Mouse (Mus musculus): ENCODE measurements at regions not wholly inside any gene's neighbourhood (a gene's known extent, or its start where the extent isn't known, plus 50 kb on each side); places are given as distances from the start of the nearest gene placed in this dataset.

DNA sequence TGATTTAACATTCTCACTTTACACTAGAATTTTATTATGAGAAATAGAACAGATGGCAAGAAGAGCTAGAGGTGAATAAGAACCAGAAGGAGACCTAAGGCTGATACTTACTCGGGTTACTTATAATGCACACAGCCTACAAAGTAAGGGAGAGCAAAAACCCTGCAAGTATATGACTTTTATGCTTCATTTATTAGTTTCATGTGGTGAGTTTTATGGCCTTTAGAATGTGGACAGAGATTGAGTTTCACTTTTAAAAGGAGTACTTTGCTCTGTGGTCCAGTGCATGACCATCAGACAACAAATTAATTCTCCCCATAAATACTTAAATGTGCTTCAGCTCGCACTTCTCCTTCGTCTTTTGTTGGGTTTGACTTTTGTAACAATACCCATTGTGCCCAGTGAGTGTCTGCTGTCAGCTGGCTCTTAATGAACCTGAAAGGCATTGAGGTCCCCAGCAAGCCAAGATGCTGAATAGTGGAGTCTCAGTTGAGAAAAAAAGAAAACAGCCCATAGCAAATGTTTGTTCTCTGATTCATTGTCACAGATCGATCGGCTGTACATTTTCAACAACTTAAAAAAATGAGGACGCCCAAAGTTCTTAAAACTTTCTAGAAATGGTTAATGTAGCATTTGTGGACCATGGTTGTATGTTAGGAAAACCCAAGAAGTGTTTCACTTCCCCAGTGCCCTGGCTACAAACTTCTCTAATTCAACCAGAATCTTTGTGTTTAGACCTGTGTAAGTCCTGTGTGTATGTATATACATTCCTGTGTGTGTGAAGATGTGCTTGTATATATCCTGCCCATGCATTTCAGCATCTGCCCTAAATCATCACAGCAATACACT lies 194.5 kb downstream of the Gm5426 start:
- H3K27me3 ChIP-seq (ENCODE audit: control insufficient read depth, insufficient read depth, low read length): no peaks in the 10 kb centered on the region
- H3K4me2 ChIP-seq (ENCODE audit: low read depth, low read length): no peak overlapping the region
- no peak overlapping the region for H3K4me3 ChIP-seq (ENCODE audit: low read length)
- peaks cover 4% of the 10 kb centered on the region; the same call in 1 of the 2 replicates for H3K4me1 ChIP-seq (ENCODE audit: control insufficient read depth, insufficient read depth, low read length)
- H3K9ac ChIP-seq (ENCODE audit: low read length): no peak overlapping the region
- WGBS: 79% methylated on average over 6 of the region's 6 CpGs
- H3K27ac ChIP-seq (ENCODE audit: low read length): no peak overlapping the region
- no peaks in the 10 kb centered on the region for H3K9me3 ChIP-seq (replicated peaks; ENCODE audit: control insufficient read depth, low read length)
- no peak for ATAC-seq (replicated peaks; ENCODE audit: extremely low read depth, insufficient read depth, low FRiP score)
- no peaks in the 10 kb centered on the region for H3K36me3 ChIP-seq (ENCODE audit: control insufficient read depth, insufficient read depth)

DNA sequence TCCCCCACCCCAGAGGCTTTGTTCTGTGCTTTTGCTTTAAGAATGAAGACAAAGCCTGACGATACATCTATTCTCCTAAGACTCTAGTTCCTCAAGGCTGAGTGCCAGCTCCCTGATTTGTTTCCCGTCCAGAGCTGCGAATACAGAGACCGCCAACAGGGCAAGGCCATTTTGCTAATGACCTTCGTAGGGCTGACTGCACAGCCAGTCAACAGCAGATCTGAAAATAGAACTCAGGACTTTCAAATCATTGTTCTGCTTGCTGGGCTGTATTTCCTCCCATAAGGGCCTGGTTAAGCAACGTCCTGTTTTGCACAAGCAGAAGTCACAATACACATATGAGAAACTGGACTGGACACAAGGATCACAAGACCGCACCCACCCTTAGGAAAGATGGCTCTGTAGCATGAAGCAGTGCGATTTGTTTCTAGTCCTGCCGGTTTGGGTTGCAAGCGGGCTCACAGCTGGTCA lies 196.4 kb downstream of the Gm5426 start:
- WGBS: 64% methylated on average over 10 of the region's 10 CpGs
- H3K9ac ChIP-seq (ENCODE audit: low read length): no peak overlapping the region
- ATAC-seq (replicated peaks; ENCODE audit: extremely low read depth, insufficient read depth, low FRiP score): peak; percentile 75
- H3K4me2 ChIP-seq (ENCODE audit: low read depth, low read length): no peak overlapping the region
- H3K4me1 ChIP-seq (ENCODE audit: control insufficient read depth, insufficient read depth, low read length): peaks cover 4% of the 10 kb centered on the region; the same call in 1 of the 2 replicates
- H3K36me3 ChIP-seq (ENCODE audit: control insufficient read depth, insufficient read depth): no peaks in the 10 kb centered on the region
- no peaks in the 10 kb centered on the region for H3K9me3 ChIP-seq (replicated peaks; ENCODE audit: control insufficient read depth, low read length)
- no peaks in the 10 kb centered on the region for H3K27me3 ChIP-seq (ENCODE audit: control insufficient read depth, insufficient read depth, low read length)
- H3K27ac ChIP-seq (ENCODE audit: low read length): peak overlapping the region; percentile 69
- no peak overlapping the region for H3K4me3 ChIP-seq (ENCODE audit: low read length)

DNA sequence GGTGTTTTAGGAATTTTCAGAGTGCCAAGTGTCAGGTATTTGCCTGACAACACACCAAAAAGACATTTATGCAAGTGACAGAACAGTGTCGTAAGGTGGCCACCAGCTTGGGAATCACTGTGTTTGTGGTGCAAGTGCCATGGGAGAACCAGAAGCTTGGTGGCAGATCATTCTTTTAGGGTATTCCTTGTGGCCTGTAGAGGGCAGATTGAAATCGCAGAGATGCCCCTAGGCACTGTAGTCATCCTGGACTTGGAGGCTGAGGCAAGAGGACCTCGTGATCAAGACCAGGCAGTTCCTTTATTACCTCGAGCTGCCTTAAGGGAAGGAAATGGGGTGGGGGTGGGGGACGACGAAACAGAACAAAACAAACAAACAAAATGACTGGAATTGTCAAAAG lies 196.8 kb downstream of the Gm5426 start:
- ATAC-seq (replicated peaks; ENCODE audit: extremely low read depth, insufficient read depth, low FRiP score): no peak; the same call in 1 of the 2 replicates
- H3K9ac ChIP-seq (ENCODE audit: low read length): no peak overlapping the region
- no peak overlapping the region for H3K4me2 ChIP-seq (ENCODE audit: low read depth, low read length)
- H3K4me3 ChIP-seq (ENCODE audit: low read length): no peak overlapping the region
- H3K9me3 ChIP-seq (replicated peaks; ENCODE audit: control insufficient read depth, low read length): no peaks in the 10 kb centered on the region
- peaks cover 4% of the 10 kb centered on the region; the same call in 1 of the 2 replicates for H3K4me1 ChIP-seq (ENCODE audit: control insufficient read depth, insufficient read depth, low read length)
- no peaks in the 10 kb centered on the region for H3K27me3 ChIP-seq (ENCODE audit: control insufficient read depth, insufficient read depth, low read length)
- peak overlapping the region; percentile 64 for H3K27ac ChIP-seq (ENCODE audit: low read length)
- 62% methylated on average over 6 of the region's 6 CpGs for WGBS
- no peaks in the 10 kb centered on the region for H3K36me3 ChIP-seq (ENCODE audit: control insufficient read depth, insufficient read depth)

DNA sequence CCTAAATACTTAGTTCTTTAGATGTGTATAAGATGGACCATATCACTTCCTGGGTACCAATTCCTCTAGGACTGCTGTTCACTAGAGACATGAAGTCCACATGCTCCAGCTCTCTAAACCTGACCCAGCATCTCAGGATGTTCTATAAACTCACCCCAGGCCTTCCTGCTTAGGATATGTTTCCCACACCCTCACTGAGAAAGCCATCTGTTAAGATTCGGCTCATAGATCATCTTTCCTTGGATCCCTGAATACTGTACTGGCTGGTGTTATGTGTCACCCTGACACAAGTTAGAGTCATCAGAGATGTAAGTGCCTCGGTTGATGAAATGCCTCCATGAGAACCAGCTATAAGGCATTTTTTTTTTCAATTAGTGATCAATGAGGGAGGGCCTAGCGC lies 199.9 kb downstream of the Gm5426 start:
- Histone ChIP-seq H3K9me3 (replicated peaks; ENCODE audit: control insufficient read depth, low read length) (no peaks in the 10 kb centered on the region), H3K36me3 (ENCODE audit: control insufficient read depth, insufficient read depth) (no peaks in the 10 kb centered on the region), H3K9ac (ENCODE audit: low read length) (no peak overlapping the region), H3K4me3 (ENCODE audit: low read length) (no peak overlapping the region), H3K27ac (ENCODE audit: low read length) (no peak overlapping the region), H3K4me2 (ENCODE audit: low read depth, low read length) (no peak overlapping the region), H3K27me3 (ENCODE audit: control insufficient read depth, insufficient read depth, low read length) (no peaks in the 10 kb centered on the region), H3K4me1 (ENCODE audit: control insufficient read depth, insufficient read depth, low read length) (peaks cover 4% of the 10 kb centered on the region; the same call in 1 of the 2 replicates)
- ATAC-seq (replicated peaks; ENCODE audit: extremely low read depth, insufficient read depth, low FRiP score): no peak
- 91% methylated on average over 3 of the region's 3 CpGs for WGBS

DNA sequence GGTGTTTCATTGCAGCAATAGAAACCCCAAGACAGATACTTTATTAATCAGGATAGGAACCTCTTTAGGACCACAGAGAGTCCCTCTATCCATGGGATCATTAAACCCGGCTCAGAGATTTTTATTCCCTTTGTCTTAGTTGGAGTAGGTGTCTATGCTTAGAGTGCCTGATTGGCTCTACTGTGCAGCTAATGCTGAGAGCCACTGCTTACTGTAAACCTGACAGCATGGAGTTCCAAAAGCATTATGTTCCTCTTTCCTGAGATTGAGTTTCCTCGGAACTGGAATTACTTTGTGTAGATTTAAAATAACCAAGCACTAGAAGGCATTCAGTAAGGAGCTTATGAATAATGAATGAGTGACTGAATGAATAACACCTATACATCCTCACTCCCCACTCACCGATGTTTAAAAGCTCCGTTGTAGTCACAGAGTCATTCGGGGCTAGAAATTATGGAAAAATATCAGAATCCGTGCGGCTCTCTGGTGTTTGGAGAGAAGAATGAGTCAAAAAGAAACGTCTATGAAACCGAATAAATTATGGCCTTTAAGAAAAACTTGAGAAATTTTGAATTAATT lies 200.8 kb downstream of the Gm5426 start:
- no peaks in the 10 kb centered on the region for H3K27me3 ChIP-seq (ENCODE audit: control insufficient read depth, insufficient read depth, low read length)
- H3K36me3 ChIP-seq (ENCODE audit: control insufficient read depth, insufficient read depth): no peaks in the 10 kb centered on the region
- 84% methylated on average over 9 of the region's 9 CpGs for WGBS
- no peak overlapping the region for H3K27ac ChIP-seq (ENCODE audit: low read length)
- peaks cover 4% of the 10 kb centered on the region; the same call in 1 of the 2 replicates for H3K4me1 ChIP-seq (ENCODE audit: control insufficient read depth, insufficient read depth, low read length)
- ATAC-seq (replicated peaks; ENCODE audit: extremely low read depth, insufficient read depth, low FRiP score): no peak
- no peak overlapping the region for H3K9ac ChIP-seq (ENCODE audit: low read length)
- no peak overlapping the region for H3K4me2 ChIP-seq (ENCODE audit: low read depth, low read length)
- H3K4me3 ChIP-seq (ENCODE audit: low read length): no peak overlapping the region
- no peaks in the 10 kb centered on the region for H3K9me3 ChIP-seq (replicated peaks; ENCODE audit: control insufficient read depth, low read length)

DNA sequence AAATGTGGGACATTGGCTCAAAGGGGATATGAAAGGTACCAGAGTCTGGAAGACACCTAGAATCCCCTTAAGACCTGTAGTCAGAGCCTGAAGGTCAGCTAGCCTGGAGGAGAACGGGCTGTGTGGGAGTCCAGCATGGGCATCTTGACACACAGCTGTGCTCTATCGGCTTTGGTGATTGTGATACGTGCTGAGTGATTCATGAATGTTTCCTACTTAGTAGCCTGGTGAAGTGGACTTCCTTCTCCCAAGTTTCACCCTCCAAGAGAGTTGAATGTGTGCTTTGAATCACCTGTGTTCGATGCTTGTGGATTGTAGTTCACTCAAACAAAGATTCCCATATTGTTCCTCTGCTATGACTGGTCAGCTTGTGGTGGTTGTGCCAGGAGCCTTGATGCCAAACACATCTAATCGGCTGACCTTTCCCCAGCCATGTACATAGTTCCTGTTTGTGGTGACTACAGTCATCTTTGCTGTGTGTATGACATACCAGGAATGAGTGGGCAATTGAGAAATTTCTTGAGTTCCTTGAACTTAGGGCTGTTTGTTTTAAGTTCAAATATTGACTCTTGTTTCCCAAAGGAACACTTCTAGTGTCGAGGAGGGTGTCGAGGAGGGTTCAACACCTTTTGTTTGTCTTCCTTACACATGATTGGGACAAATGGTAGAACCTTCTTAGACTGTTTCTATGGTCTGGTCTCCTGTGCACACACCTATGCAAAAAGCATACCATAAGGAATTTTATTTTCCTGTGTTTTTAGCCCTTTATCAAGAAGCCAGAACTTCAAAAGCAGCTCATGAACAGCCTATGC lies 201.6 kb downstream of the Gm5426 start:
- H3K9ac ChIP-seq (ENCODE audit: low read length): no peak overlapping the region
- H3K36me3 ChIP-seq (ENCODE audit: control insufficient read depth, insufficient read depth): no peaks in the 10 kb centered on the region
- ATAC-seq (replicated peaks; ENCODE audit: extremely low read depth, insufficient read depth, low FRiP score): no peak
- 57% methylated on average over 7 of the region's 7 CpGs for WGBS
- H3K27me3 ChIP-seq (ENCODE audit: control insufficient read depth, insufficient read depth, low read length): no peaks in the 10 kb centered on the region
- H3K4me2 ChIP-seq (ENCODE audit: low read depth, low read length): no peak overlapping the region
- H3K27ac ChIP-seq (ENCODE audit: low read length): no peak overlapping the region
- H3K9me3 ChIP-seq (replicated peaks; ENCODE audit: control insufficient read depth, low read length): no peaks in the 10 kb centered on the region
- H3K4me3 ChIP-seq (ENCODE audit: low read length): no peak overlapping the region
- no peaks in the 10 kb centered on the region for H3K4me1 ChIP-seq (ENCODE audit: control insufficient read depth, insufficient read depth, low read length)

DNA sequence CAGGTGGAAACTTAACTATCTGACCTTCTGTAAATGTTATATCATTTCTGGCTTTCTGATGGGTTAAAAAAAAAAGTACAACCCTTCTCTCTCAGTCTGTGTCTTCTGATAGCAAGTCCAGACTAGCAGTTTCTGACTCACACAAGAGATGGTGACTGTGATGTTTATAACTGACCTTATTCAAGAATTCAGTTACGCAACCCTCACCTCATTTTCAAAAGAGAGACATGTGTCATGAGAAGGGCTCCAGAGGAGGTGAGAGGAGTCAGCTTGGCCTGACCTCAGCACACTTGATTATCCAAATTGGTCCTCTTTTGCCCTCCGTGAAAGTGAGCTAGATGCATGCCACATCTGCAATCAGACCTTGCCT lies 202.2 kb downstream of the Gm5426 start:
- Histone ChIP-seq H3K9ac (ENCODE audit: low read length) (no peak overlapping the region), H3K4me3 (ENCODE audit: low read length) (no peak overlapping the region), H3K36me3 (ENCODE audit: control insufficient read depth, insufficient read depth) (no peaks in the 10 kb centered on the region), H3K9me3 (replicated peaks; ENCODE audit: control insufficient read depth, low read length) (no peaks in the 10 kb centered on the region), H3K27me3 (ENCODE audit: control insufficient read depth, insufficient read depth, low read length) (no peaks in the 10 kb centered on the region), H3K4me1 (ENCODE audit: control insufficient read depth, insufficient read depth, low read length) (no peaks in the 10 kb centered on the region), H3K4me2 (ENCODE audit: low read depth, low read length) (no peak overlapping the region), H3K27ac (ENCODE audit: low read length) (no peak overlapping the region)
- no peak for ATAC-seq (replicated peaks; ENCODE audit: extremely low read depth, insufficient read depth, low FRiP score)
- 84% methylated on average over 2 of the region's 2 CpGs for WGBS

DNA sequence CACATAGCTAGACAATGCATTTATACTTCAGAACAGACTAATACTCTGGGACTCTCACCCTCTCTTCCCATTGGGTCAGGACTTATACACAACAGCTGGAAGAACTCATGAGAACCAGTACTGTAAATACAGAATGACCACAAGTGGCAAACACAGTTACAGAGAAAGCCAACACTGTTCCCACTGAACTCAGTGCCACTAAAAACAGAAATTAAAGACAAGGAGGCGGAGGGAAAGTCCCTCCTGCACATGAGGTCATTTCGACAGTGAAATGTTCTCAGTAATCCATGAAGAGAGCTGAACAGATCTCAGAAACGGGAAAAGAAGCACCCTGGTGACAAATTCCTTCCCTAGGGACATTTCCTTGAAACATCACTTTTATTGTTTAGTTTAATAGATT lies 206.1 kb downstream of the Gm5426 start:
- H3K27me3 ChIP-seq (ENCODE audit: control insufficient read depth, insufficient read depth, low read length): no peaks in the 10 kb centered on the region
- 58% methylated on average over 3 of the region's 3 CpGs for WGBS
- ATAC-seq (replicated peaks; ENCODE audit: extremely low read depth, insufficient read depth, low FRiP score): no peak
- no peak overlapping the region for H3K27ac ChIP-seq (ENCODE audit: low read length)
- no peaks in the 10 kb centered on the region for H3K9me3 ChIP-seq (replicated peaks; ENCODE audit: control insufficient read depth, low read length)
- no peak overlapping the region for H3K4me3 ChIP-seq (ENCODE audit: low read length)
- H3K4me2 ChIP-seq (ENCODE audit: low read depth, low read length): no peak overlapping the region
- H3K9ac ChIP-seq (ENCODE audit: low read length): no peak overlapping the region
- no peaks in the 10 kb centered on the region for H3K36me3 ChIP-seq (ENCODE audit: control insufficient read depth, insufficient read depth)
- H3K4me1 ChIP-seq (ENCODE audit: control insufficient read depth, insufficient read depth, low read length): no peaks in the 10 kb centered on the region

DNA sequence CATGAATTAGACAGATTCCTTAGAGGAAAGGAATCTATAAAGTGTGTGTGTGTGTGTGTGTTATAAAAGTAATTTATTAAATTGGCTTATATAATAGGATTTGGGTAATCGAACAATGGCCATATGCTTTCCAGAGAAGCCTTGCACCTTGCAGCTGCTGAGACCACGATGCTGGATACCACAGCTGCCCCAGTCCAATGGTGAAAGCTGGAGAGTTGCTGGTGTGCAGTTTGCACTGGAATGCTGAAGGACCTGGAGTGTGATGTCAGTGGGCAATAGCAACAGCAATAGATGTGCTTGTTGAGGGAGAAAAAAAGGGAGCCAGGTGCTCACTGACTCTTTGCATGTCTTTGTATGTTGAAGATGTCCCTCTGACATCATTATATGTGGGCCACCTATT lies 207.3 kb downstream of the Gm5426 start:
- no peak overlapping the region for H3K27ac ChIP-seq (ENCODE audit: low read length)
- H3K9me3 ChIP-seq (replicated peaks; ENCODE audit: control insufficient read depth, low read length): no peaks in the 10 kb centered on the region
- no peaks in the 10 kb centered on the region for H3K36me3 ChIP-seq (ENCODE audit: control insufficient read depth, insufficient read depth)
- H3K4me3 ChIP-seq (ENCODE audit: low read length): no peak overlapping the region
- H3K4me1 ChIP-seq (ENCODE audit: control insufficient read depth, insufficient read depth, low read length): no peaks in the 10 kb centered on the region
- no peak overlapping the region for H3K9ac ChIP-seq (ENCODE audit: low read length)
- 85% methylated on average over 2 of the region's 2 CpGs for WGBS
- no peaks in the 10 kb centered on the region for H3K27me3 ChIP-seq (ENCODE audit: control insufficient read depth, insufficient read depth, low read length)
- no peak overlapping the region for H3K4me2 ChIP-seq (ENCODE audit: low read depth, low read length)
- no peak for ATAC-seq (replicated peaks; ENCODE audit: extremely low read depth, insufficient read depth, low FRiP score)

All from heart, embryonic 16.5 days (tissue).